Mouse (Mus musculus) limb, embryonic 12.5 days (tissue): ENCODE measurements around the gene Ube2n. TPM values are rescaled to one million over a fixed set of nuclear protein-coding genes. Genes with fewer than 3 reads are reported as not detected.

Experiments
- ATAC-seq: fragments of 200-750 bp; cut with Nextera tagmentation; 2 replicates; pipeline ENCODE4 v1.8.0; 2017; ENCODE audit warnings: low read depth, moderate TSS enrichment; ENCODE audit not compliant: insufficient number of reproducible peaks, insufficient read depth, low FRiP score, low TSS enrichment
- H3K27ac ChIP-seq: fragments of 300-500 bp; sonication (generic); 2 replicates; pipeline ENCODE4 v1.5.1; 2016; ENCODE audit warnings: mild to moderate bottlenecking, moderate library complexity
- H3K27me3 ChIP-seq: fragments of 300-500 bp; sonication (generic); 2 replicates; pipeline ENCODE4 v1.6.1; 2016; ENCODE audit warnings: mild to moderate bottlenecking, moderate library complexity
- H3K36me3 ChIP-seq: fragments of 300-500 bp; sonication (generic); 2 replicates; pipeline ENCODE4 v1.6.1; 2016; ENCODE audit warnings: mild to moderate bottlenecking, moderate library complexity
- H3K4me1 ChIP-seq: fragments of 300-500 bp; sonication (generic); replicated peaks from 2 replicates; pipeline ENCODE4 v1.6.1; 2016
- H3K4me2 ChIP-seq: fragments of 300-500 bp; sonication (generic); 2 replicates; pipeline ENCODE4 v1.6.1; 2016; ENCODE audit warnings: mild to moderate bottlenecking, moderate library complexity
- H3K4me3 ChIP-seq: fragments of 300-500 bp; sonication (generic); replicated peaks from 2 replicates; pipeline ENCODE4 v1.5.1; 2016; ENCODE audit warnings: mild to moderate bottlenecking
- H3K9ac ChIP-seq: fragments of 300-500 bp; sonication (generic); replicated peaks from 2 replicates; pipeline ENCODE4 v1.6.1; 2016; ENCODE audit warnings: mild to moderate bottlenecking, moderate library complexity
- H3K9me3 ChIP-seq: fragments of 300-500 bp; sonication (generic); 2 replicates; pipeline ENCODE4 v1.6.1; 2016; ENCODE audit warnings: mild to moderate bottlenecking, moderate library complexity
- WGBS: fragments of 180-500 bp; shearing (Covaris S2); methylation state at CpG from one replicate; pipeline ENCODE4 v1.1.7; 2016; 5-methylcytosine and 5-hydroxymethylcytosine counted together
- polyA plus RNA-seq: library from polyadenylated mRNA; unstranded; fragments of >200 nt; fragmentation: Nextera tagmentation; extraction: Ambion mirVana; gene quantifications from 2 replicates; pipeline ENCODE4 v1.2.1, GENCODE M21; 2016

The Ube2n gene
- polyA plus RNA-seq, 1 experiment from 2014 or later, result 326 TPM

GRCm38 (mm10) chr10:95574994-95575393 is 60.0 kb downstream of the Ube2n start:
- H3K9ac ChIP-seq, result no peak overlapping the region
- 60% methylated on average over 4 of the region's 4 CpGs for WGBS
- no peak for ATAC-seq
- H3K4me2 ChIP-seq, result no peak overlapping the region
- no peaks in the 10 kb centered on the region for H3K36me3 ChIP-seq
- H3K27me3 ChIP-seq, result no peaks in the 10 kb centered on the region
- H3K27ac ChIP-seq, result no peak overlapping the region
- H3K4me3 ChIP-seq, result no peak overlapping the region
- H3K9me3 ChIP-seq, result no peaks in the 10 kb centered on the region
- 0 out of 2 replicates have a peak, but pooled peaks cover 3% of the 10 kb centered on the region for H3K4me1 ChIP-seq

GRCm38 (mm10) chr10:95575839-95576380 is 61.0 kb downstream of the Ube2n start:
- H3K4me2 ChIP-seq, result no peak overlapping the region
- 0 out of 2 replicates have a peak, but pooled peaks cover 3% of the 10 kb centered on the region for H3K4me1 ChIP-seq
- WGBS, result 81% methylated on average over 10 of the region's 10 CpGs
- H3K4me3 ChIP-seq, result no peak overlapping the region
- H3K27me3 ChIP-seq, result no peaks in the 10 kb centered on the region
- no peak overlapping the region for H3K27ac ChIP-seq
- no peak for ATAC-seq
- H3K36me3 ChIP-seq, result no peaks in the 10 kb centered on the region
- H3K9me3 ChIP-seq, result no peaks in the 10 kb centered on the region
- H3K9ac ChIP-seq, result no peak overlapping the region

DNA sequence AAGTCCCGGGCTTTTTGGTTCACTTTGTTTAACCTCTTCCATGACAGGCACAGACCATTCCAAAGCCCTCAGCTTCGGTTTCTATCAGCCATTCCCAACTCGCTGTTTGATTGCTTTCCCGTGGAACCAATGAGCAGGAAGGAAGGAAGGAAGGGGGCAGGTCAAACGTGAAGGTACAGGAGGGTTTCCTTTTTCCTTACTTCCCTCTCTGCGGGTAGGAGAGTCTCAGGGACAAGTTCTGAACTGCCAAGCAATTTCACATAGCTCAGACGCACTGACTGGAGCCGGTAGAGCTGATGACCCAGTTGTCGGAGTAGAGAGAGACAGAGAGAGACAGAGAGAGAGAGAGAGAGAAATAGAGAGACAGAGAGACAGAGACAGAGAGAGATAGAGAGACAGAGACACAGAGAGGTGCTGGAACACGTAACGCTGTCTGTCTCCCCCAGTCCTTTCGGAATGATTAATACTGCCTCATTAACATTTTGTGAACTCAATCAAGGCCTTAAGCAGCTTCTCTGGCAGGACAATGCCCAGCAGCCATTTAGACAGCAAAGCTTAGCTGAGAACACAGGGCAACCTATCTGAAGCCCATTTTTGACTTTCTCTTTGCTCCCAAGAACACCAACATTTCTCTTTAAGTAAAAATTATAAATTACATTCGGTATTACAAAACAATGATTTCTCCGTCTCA is 62.1 kb downstream of the Ube2n start:
- Histone ChIP-seq H3K4me3 (no peak overlapping the region), H3K4me2 (no peak overlapping the region), H3K4me1 (0 out of 2 replicates have a peak, but pooled peaks cover 3% of the 10 kb centered on the region), H3K9ac (no peak overlapping the region; the same call in 1 of the 2 replicates), H3K27me3 (no peaks in the 10 kb centered on the region), H3K36me3 (no peaks in the 10 kb centered on the region), H3K9me3 (no peaks in the 10 kb centered on the region), H3K27ac (no peak overlapping the region)
- no peak for ATAC-seq
- 54% methylated on average over 14 of the region's 14 CpGs for whole genome bisulfite sequencing

- H3K36me3 ChIP-seq, result no peaks in the 10 kb centered on the region
- H3K4me1 ChIP-seq, result 0 out of 2 replicates have a peak, but pooled peaks cover 3% of the 10 kb centered on the region
- H3K4me3 ChIP-seq, result no peak overlapping the region
- no peak for ATAC-seq
- no peaks in the 10 kb centered on the region for H3K27me3 ChIP-seq
- no peaks in the 10 kb centered on the region for H3K9me3 ChIP-seq
- H3K27ac ChIP-seq, result no peak overlapping the region
- 49% methylated on average over 4 of the region's 4 CpGs for WGBS
- no peak overlapping the region for H3K4me2 ChIP-seq
- no peak overlapping the region for H3K9ac ChIP-seq
These were observed 62.6 kb downstream of the Ube2n start for GRCm38 (mm10) chr10:95577567-95577950.

- H3K4me1 ChIP-seq, result no peaks in the 10 kb centered on the region
- no peak for ATAC-seq
- H3K27me3 ChIP-seq, result no peaks in the 10 kb centered on the region
- H3K27ac ChIP-seq, result no peak overlapping the region
- H3K4me2 ChIP-seq, result no peak overlapping the region
- H3K9me3 ChIP-seq, result no peaks in the 10 kb centered on the region
- WGBS, result 85% methylated on average over 6 of the region's 6 CpGs
- H3K4me3 ChIP-seq, result no peak overlapping the region
- no peaks in the 10 kb centered on the region for H3K36me3 ChIP-seq
- H3K9ac ChIP-seq, result no peak overlapping the region
These were observed 70.6 kb downstream of the Ube2n start for GRCm38 (mm10) chr10:95585554-95585953.

DNA sequence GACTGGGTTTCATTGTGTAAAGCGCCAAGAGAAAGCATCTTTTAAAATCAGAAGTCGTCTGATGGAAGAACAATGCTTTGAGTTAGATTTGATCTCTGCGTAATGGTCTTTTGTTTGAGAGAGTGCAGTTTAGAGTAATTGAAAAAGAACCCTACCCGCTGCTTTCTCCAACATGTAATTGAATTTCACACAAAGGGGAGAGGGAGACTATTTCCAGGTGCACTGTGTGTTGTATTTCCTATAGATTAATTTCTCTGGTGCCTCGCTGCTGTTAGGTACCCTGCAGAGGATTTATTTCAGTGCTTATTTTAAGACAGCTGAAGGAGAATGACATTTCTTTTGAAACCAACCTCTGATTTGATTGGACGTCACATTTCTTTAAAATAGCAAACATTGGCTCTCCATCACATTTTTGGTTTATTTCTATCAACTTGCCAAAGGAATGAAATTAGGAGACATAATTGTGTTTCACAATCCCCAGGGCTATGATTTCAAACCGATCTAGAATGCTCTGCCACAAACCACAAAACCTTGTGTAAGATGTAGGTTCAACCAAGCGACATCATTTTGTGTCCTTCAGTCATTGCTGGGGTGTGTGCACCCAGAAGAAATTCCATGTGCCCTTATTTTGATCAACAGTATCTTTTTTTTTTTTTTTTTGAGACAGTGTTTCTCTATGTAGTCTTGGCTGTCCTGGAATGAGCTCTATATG is 72.7 kb downstream of the Ube2n start:
- Histone ChIP-seq H3K27me3 (no peaks in the 10 kb centered on the region), H3K9ac (no peak overlapping the region), H3K4me1 (no peaks in the 10 kb centered on the region), H3K4me3 (no peak overlapping the region), H3K27ac (no peak overlapping the region), H3K4me2 (no peak overlapping the region), H3K36me3 (no peaks in the 10 kb centered on the region), H3K9me3 (no peaks in the 10 kb centered on the region)
- WGBS, result 77% methylated on average over 8 of the region's 8 CpGs
- ATAC-seq, result no peak

DNA sequence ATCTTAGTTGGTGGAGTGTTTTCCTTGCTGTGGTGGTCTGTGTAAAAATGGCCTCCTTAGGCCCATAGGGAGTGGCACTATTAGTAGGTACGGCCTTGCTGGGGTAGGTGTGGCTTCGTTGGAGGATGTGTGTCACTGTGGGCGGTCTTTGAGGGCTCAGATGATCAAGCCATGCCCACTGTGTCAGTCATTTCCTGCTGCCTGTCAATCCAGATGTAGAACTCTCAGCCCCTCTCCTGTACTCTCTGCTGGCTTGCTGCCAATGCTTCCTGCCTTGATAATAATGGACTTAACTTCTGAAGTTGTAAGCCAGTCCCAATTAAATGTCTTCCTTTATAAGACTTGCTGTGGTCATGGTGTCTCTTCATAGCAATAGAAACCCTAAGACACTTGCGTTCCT is 74.3 kb downstream of the Ube2n start:
- no peaks in the 10 kb centered on the region for H3K36me3 ChIP-seq
- no peak overlapping the region for H3K4me2 ChIP-seq

DNA sequence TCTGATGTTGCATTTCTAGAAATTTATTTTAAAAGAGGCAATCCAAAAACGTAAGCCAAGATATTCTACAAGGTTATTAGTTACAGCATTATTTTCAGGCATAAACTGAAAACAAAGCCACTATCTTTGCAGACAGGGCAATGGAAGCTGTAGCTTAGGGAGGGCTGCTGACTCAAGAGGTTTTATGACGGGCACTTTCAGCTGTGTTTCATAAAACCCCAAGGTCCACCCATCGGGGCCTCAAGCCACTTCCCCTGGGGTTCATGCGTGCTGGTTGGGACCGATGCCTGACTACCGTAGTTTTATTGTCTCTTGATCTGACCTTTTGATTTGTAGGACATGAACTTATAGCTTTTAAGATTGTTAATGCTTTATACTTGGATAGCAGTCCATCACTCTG is 75.3 kb downstream of the Ube2n start:
- H3K36me3 ChIP-seq, result no peaks in the 10 kb centered on the region
- H3K27me3 ChIP-seq, result no peaks in the 10 kb centered on the region
- no peaks in the 10 kb centered on the region for H3K4me1 ChIP-seq
- ATAC-seq, result no peak
- 67% methylated on average over 6 of the region's 6 CpGs for WGBS
- no peak overlapping the region for H3K4me3 ChIP-seq
- H3K9ac ChIP-seq, result no peak overlapping the region
- H3K9me3 ChIP-seq, result no peaks in the 10 kb centered on the region
- H3K27ac ChIP-seq, result no peak overlapping the region
- H3K4me2 ChIP-seq, result no peak overlapping the region

More for the DNA sequence above, 74.3 kb downstream of the Ube2n start:
- no peaks in the 10 kb centered on the region for H3K9me3 ChIP-seq
- WGBS, result 93% methylated on average over 4 of the region's 4 CpGs
- no peaks in the 10 kb centered on the region for H3K4me1 ChIP-seq
- H3K27ac ChIP-seq, result no peak overlapping the region
- no peak overlapping the region for H3K9ac ChIP-seq
- no peak for ATAC-seq
- H3K4me3 ChIP-seq, result no peak overlapping the region
- no peaks in the 10 kb centered on the region for H3K27me3 ChIP-seq

- no peaks in the 10 kb centered on the region for H3K27me3 ChIP-seq
- ATAC-seq, result no peak
- H3K4me3 ChIP-seq, result no peak overlapping the region
- H3K9me3 ChIP-seq, result no peaks in the 10 kb centered on the region
- WGBS, result 87% methylated on average over 4 of the region's 4 CpGs
- H3K4me2 ChIP-seq, result no peak overlapping the region
- H3K36me3 ChIP-seq, result no peaks in the 10 kb centered on the region
- no peak overlapping the region for H3K9ac ChIP-seq
- H3K27ac ChIP-seq, result no peak overlapping the region
- H3K4me1 ChIP-seq, result no peaks in the 10 kb centered on the region
These were observed 76.3 kb downstream of the Ube2n start for GRCm38 (mm10) chr10:95591257-95591656.

DNA sequence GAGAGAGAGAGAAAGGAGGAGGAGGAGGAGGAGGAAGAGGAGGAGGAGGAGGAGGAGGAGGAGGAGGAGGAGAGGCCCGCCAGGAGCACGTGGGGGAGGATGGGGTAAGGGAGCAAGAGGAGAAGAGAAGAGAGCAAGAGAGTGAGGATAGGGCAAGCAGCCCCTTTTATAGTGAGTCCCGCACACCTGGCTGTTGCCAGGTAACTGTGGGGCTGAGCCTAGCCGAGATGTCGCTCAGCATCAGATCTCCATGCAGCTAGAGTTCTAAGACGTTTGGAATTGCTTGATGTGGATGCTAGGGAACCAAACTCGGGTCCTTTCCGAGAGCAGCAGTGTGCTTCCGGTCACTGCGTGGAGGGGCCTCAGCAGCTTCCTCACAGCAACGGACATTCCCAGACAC is 79.5 kb downstream of the Ube2n start:
- ATAC-seq, result no peak
- no peaks in the 10 kb centered on the region for H3K27me3 ChIP-seq
- H3K4me2 ChIP-seq, result no peak overlapping the region
- WGBS, result 62% methylated on average over 11 of the region's 11 CpGs
- no peak overlapping the region for H3K4me3 ChIP-seq
- no peak overlapping the region for H3K27ac ChIP-seq
- no peaks in the 10 kb centered on the region for H3K9me3 ChIP-seq
- no peaks in the 10 kb centered on the region for H3K36me3 ChIP-seq
- no peak overlapping the region for H3K9ac ChIP-seq
- H3K4me1 ChIP-seq, result no peaks in the 10 kb centered on the region
